Mouse (Mus musculus) Muller cell, postnatal 12 days (primary cell): ENCODE results near the gene Anxa2.

Experiments
- DNase-seq: peaks from one replicate; pipeline ENCODE4 v3.0.0-alpha.2; 2015; ENCODE audit errors: inconsistent ontology term

Gene Anxa2

DNA sequence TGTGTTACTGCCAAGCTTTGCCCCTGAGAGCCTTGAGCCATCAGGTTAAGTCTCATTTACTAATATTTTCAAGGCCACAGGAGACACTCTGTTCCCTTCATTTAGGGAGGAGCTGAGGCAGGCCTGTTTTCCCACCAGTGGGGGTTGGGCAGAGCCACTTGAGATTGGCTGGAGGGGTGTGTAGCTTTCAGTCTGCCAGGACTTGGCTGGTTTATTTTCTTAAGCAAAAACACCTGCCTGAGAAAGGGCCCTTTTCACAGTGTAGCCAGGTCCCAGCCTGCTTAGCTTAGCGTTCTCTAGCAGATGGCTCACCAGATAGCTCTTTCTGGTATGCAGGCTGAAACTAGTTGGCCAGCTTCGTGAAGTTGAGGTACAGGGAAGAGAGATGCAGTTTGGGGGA is 5.6 kb downstream of the Anxa2 start:
- DNase-seq, result peak; percentile 40

DNA sequence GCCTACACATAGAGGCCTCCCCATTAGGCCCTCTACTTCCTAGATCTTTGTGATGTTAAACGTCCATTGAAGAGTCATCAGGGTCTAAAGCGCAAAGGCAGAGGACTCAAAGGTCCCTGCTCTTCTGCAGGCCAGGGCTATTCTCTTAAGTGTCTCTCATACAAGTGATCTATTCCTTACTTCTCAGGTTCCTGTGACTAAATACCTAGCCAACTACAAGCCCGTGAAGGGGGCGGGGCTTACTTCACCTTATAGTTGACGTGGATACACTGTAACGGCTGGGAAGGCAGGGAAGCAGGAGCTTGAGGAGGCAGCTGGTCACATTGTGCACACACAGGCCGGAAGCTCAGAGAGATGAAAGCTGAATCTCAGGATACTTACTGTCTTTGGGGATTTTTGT is 6.5 kb downstream of the Anxa2 start:
- DNase-seq, result no peak

DNA sequence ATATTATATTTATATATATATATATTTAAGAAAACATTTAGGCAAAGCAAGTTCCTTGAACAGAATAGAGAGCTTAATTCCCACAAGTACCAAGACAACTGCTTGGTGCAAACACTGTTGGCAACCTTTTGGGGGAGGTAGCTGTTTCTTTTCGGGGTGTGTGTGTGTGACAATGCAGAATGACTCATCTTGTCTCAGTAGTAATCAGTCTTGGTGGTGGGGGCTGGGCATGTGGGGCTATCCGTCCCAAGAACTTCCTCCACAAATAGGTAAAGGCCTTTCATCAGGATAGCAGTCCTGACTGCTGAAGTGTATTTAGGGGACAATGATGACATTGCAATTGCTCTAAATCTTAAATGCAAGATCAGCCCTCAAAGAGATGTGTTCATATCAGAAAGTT is 9.6 kb downstream of the Anxa2 start:
- no peak for DNase-seq

DNA sequence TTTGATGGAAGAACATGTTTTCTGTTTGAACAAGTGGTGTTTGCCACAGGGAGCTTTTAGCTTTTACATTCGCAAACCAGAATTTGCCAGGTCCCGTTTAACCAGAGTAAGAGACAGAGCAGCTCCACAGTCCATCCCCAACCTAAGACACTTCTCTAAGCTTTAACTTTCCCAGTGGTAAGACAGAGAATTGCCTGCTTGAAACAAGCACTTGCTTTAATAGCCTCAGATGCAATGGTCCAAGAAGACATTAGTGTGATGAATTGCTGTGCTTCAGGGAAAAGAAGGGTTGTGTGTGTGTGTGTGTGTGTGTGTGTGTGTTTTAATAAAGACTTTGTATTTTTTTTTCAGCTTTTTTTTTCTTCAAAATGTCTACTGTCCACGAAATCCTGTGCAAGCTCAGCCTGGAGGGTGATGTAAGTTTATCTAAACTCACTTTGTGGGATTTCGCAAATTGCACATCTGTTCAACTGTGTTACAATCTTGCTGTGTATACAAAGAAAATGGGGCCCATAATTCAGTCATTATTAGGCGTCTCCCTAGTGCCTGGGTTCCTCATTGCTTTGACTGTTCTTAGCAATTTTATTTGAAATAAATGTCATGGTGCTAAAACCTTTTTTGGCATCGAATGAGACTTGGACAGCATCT is 10.8 kb downstream of the Anxa2 start:
- DNase-seq, result no peak

DNA sequence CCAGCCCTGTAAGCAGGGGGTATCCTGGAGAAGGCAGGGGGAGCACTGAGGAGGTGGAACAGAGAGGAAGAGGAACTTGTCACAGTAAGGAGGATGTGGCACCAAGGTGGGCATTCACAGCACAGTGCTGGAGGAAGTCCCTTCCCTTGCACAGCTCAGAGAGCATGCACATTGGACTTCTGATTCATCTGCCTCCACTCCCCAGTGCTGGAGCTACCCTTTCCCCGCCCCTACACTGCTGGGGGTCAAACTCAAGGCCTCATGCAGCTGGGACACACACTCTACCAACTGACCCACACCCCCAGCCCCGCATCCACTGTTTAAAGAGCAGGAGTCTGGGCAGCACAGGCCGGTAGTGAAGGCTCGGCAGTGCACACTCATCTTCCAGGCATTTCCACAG is 12.7 kb downstream of the Anxa2 start:
- DNase-seq, result peak; percentile 90

DNA sequence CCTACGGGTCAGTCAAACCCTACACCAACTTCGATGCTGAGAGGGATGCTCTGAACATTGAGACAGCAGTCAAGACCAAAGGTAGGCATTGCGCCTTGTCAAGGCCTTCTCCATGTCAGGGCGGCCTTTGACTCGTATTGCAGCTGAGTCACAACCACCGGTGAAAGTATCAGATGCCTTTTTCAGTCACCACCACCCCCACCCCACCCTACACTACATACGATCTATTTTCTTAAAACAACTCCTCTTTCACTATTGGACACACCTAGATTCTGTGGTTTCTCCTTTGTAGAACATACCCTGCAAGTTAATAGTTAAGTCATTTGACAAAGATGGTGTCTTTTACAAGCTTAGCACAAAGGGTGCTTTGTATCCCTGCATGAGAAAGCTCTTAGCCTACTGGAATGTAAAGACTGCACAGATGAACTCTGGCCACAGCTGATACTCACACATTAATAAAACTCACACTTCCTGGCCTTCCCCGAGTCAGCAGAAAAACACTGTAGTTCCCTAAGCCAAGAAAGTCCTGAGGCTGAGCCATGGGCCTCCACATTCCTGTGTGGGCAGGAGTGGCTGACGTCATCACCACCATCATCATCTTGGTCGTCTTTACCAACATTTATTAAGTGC is 14.0 kb downstream of the Anxa2 start:
- peak; percentile 90 for DNase-seq

DNA sequence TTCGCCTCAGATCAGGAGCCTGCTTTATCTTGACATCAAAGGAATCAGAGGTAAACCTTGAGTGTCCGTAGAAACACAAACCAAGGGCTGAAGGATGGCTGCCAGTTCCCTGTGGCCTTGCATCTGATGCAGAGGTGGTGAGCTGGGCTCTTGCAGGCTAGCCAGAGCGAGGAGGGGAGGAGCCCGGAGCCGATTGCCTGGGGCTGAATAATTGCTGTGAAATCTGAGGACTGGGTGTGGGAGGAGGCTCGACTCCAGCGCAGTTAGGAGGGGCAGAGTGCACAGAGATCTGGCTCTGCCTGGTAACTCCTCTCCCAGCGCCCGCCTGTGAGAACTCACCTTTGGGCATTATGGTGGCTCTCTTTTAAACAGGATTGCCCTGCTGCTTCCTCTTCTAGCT is 15.6 kb downstream of the Anxa2 start:
- peak; percentile 92 for DNase-seq

DNA sequence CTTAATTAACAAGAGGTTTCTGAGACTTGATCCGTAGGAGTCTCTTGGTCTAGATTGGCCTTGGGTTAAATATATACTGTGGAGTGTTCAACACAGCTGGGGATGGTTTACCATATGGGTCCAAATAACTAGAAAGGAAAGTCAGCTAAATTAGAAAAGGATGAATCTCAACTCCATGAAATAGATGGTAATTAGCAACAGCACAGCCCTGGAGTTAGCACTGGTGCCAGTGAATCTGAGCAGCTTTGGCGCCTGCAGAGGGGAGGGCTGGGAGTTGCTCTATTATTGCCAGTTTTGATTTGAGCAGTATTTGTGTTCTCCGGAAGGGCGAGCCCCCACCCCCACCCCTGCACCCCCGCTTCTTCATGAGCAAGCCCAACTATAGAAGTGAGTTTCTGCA is 16.9 kb downstream of the Anxa2 start:
- no peak for DNase-seq

DNA sequence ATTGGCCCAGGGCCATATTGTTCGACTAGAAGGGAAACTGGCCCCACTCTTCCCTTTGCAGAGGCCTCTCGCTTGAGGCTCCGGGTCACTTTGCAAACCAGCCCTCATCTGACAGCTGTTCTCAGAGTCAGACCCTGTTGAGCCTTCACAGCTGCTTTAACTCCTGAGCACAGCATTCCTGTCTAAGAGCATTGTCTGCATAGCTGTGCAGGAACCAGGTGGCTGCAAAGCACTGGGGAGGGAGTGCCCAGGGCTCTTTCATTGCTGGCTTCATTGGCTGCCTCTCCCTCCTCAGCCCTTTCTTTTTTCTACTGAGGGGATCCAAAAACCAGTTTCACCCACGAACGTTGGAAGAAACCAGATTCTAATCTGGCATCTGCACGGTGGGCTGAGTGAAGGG is 17.5 kb downstream of the Anxa2 start:
- DNase-seq, result peak; percentile 31

DNA sequence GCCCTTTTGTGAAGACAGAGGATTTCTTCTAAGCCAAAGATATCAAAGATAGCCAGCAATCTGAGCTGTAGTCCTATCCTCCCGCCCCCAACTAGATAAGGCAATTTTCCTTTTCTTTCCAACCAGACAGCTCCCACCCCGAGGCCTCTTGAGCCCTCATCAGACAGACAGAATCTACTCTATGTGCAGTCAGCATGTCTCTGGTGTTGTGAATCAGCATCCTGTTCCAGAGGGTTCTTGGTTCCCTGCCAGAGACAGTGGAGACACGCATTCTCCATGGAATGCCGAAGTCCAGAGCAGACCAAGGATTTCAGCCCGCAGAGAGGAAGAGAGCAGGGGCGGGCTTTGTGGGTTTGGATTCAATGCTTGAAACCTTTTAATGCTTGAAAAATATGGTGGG is 19.3 kb downstream of the Anxa2 start:
- peak; percentile 95 for DNase-seq

DNA sequence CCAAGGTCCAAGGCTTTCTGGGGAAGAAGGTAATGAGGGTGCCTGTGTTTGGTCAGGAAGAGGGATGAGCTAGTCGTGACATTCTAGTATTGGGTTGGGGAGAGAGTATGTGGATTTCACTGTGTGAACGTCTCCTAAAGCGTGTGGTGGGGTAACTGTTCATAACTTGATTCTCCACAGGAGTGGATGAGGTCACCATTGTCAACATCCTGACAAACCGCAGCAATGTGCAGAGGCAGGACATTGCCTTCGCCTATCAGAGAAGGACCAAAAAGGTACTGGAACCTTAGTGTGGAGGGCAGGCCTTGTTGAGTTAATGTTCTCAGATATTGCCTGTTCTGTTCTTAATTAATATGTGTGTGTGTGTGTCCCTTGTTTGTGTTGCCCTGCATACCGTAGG is 22.5 kb downstream of the Anxa2 start:
- DNase-seq, result no peak

DNA sequence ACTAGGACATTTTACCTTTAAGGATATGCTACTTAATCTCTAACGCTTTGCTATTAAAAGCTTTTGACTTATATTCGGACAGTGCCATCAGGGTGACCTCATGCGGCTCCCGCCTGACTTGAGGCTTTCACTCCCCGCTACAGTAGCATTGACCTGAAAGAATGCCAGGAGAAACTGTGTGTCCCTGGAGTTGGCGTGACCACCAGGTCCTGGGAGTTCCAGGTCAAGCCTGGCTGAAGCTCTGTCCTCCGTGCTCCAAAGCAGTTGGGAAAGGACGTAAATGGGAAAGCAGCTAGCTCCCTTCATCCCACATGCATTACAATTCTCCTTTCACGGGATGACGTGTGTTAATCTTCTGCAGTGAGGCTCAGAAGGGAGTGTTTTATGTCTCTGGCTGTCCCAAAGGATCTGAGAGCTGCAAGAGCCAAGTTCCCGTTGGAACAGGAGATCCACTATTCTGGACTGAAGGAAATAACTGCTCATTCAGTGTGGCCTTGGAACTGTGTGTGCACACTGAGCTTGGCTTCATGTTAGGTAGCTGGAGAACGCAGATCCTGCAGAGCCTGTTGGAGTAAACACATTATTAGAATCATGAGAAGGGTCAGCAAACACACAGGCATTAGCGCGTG is 23.9 kb downstream of the Anxa2 start:
- DNase-seq, result peak; percentile 34

DNA sequence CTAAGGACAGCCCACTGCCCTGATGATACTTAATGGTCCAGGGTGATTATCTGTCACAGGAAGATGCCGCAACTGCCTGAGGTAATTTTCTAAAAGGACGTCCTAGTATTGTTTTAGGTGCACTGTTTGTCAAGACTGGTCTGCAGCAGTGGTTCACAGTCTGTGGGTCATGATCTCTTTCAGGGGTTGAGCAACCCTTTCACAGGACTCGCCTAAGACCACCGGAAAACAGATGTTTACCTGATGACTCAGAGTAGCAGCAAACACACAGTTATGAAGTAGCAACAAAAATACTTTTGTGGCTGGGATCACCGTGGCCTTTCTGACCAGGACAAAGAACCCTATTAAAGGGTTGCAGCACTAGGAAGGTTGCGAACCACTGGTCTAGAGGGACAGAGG is 24.4 kb downstream of the Anxa2 start:
- DNase-seq, result peak; percentile 24

DNA sequence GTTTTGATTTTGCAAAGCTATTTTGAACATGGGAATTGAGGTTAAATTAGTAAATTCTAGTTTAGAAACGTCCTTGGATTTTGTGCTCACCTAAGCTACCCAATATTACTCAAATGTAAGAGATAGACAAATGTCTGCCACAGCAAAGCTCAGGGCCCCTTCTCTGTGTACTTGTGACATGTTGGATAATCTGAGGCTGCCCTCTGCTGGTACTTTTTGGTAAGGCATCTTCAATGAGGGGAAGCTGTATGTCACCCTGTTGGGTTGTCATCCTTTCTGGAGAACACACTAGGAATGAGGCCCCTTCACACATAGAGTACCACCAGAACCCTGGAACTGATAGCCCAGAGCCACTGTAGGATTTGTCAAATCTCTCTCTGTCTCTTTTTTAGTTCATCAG is 26.9 kb downstream of the Anxa2 start:
- peak; percentile 68 for DNase-seq

DNA sequence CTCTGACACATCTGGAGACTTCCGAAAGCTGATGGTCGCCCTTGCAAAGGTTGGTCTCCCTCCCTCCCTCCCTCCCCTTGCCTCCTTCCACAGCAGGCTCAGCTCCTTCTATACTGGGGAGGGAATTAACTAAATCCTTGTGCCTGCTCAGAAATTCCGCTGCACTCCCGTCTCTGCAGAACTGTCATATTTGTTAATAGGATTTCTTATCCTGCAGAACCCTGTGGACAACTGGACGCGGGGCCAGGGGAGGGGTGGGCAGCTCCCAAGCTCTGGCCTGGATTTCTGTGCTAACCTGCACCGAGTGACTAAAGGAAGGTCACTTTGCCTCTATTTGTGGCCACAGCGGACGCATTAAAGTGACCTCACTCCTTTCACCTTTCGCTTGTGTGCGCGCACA is 30.4 kb downstream of the Anxa2 start:
- DNase-seq, result no peak

DNA sequence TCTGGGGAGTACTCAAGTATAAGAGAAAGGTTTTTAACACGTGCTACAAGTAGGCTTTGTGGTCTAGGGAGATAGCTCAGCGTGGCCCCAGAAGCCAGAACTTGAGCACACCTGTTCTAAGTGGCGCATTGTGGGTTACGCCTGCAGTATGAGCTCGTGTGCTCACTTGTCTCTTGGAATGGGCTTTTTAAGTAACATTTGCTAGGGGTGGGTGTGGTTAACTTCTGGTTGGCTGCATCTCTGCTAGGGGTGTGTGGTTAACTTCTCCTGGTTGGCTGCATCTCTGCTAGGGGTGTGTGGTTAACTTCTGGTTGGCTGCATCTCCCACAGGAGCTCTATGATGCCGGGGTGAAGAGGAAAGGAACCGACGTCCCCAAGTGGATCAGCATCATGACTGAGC is 32.7 kb downstream of the Anxa2 start:
- DNase-seq, result no peak

DNA sequence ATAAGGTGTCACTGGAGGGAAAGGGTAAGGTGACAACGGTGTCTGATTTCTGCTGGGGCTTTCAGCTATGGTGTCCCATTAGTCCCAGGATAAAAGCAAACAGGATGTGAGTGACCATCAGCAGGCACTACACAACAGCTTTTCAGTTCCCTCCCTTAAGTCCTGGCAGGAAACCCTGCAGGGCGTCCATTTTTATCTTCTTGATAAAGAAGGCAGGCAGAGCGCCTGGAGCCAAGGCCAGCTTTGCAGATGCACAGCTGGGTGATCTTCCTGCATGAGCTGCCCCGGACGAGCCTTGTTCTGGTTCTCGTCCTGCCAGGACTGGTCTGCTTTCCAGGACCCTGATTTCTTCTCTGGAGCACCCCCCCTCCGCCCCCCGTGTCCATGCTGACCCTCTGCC is 35.1 kb downstream of the Anxa2 start:
- DNase-seq, result no peak

DNA sequence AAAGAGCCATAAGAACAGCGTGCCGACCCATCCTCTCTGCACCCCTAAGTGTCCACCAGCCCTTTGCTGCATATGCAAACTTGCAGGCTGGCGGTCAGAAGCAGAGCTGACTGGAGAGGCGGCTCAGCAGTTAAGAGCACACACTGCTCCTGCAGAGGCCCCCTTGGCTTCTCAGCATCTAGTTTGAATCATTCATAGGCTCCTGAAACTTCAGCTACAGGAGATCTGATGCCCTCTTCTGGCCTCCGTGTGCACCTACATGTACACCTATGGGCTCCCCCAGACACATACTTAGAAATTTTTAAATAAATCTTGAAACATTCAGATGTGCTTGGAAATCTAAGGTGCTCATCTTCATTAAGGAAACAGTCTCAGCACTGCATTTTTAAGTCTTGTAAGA is 35.6 kb downstream of the Anxa2 start:
- DNase-seq, result no peak

DNA sequence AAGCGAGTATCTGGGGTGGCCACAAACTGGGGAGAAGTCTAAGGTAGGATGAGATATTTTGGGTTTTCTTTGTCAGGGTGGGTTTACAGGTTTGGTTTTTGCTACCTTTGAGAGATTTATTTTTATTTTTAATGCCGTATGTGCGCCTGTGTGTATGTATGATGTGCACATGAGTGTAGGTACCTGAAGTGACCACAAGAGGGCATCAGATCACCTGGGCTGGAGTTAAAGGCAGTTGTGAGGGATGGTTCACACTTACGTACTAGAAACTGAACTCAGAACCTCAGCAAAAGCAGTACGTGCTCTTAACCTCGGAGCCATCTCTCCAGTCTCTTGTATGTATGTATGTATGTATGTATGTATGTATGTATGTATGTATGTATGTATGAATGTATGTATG is 39.4 kb downstream of the Anxa2 start:
- DNase-seq, result no peak

DNA sequence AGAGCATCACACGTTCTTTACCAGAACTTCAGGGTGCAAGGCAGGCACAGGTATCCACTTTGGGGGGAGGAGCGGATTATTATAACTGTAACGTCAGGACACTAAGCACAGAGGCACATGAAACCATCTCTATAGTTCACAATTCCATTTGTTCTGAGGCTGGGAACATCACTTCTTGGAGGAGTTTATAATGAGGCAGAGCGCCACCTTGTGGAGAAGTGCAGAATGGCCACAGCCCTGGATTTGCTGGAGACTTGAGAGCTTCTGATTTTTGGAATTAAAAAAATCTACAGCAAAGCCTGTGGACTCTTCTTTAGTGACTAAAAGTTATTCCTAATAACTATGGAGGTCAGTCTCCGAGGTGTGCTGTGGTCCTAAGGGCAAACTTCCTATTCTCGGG is 49.1 kb downstream of the Anxa2 start:
- peak; percentile 43 for DNase-seq

DNA sequence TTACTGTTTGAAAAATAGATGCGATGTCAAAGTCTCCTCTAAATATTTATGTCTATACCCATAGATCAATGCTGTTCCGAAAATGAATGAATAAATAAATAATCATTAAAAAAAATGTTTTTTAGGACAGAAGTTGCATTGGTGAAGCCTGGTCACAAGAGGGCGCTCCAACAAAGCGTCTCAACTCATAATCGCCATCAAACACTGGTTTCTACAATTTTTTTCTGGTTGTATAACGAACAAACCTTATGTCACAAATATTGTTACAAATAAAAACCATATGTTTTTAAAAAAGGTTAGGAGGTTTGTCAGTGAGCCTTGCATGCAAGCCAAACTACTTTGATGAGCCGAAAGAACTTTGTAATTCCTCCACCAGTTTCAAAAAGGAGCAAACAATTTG is 52.2 kb downstream of the Anxa2 start:
- peak; percentile 42 for DNase-seq

DNA sequence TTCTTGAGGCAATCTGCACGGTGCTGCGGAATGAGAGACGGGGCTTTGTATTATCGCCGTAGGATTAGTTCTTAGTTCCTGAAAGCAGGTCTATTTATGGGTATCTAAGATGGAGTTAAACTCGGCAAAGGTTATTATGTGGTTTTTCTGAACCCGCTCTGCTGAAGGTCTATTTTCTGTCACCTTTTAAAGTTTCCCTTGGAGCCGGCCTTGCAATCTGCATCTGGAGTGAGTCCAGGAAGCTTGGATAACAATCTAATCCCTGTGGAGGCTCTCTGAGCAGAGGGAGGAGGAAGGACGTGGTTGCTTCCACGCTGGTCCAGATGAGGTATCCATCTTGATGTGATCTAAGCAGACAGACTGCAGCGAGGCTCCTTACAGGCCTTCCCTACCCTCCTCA is 53.8 kb downstream of the Anxa2 start:
- no peak for DNase-seq

DNA sequence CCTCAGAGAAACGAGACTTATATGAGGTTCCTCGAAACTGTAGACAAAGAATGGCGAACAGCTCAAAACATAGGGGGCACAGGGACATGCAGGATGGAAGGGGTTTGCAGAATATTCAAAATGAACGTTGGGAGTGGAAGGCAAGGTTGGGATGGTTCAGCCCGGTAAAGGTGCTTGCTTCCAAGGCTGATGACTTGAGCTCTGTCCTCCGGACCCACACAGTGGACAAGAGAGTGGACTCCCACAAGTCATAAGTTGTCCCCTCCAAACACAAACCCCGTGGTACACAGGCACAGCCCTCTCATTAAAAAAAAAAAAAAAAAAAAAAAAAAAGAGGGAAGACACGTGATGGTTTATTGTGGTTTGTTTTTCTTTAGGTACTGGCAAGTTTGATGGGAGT is 54.6 kb downstream of the Anxa2 start:
- DNase-seq, result no peak
